Mouse (Mus musculus) erythroblast, adult 5-6 weeks (primary cell): ENCODE measurements around the gene Naaladl2. TPM values are rescaled to one million over a fixed set of nuclear protein-coding genes. Genes with fewer than 3 reads are reported as not detected.

Experiments used
- ATAC-seq: replicated peaks from 2 replicates; pipeline ENCODE4 v1.8.0; 2016; ENCODE audit warnings: moderate number of reproducible peaks, mild to moderate bottlenecking, moderate TSS enrichment, inconsistent platforms; ENCODE audit not compliant: poor library complexity, low FRiP score, severe bottlenecking
- total RNA-seq, 2 experiments: library from RNA; stranded (forward) in 1 of 2; stranded (reverse) in 1 of 2; fragments of 150-400 nt in 1 of 2; fragments of 200-764, 138-1000 nt in 1 of 2; gene quantifications; 2 replicates each; pipeline versions ENCODE4 v1.2.3 to v1.2.4; 2015 to 2017; ENCODE audit warnings: low replicate concordance in 2 of 2

The Naaladl2 gene
- total RNA-seq, 2 experiments from 2014 or later: not detected

DNA sequence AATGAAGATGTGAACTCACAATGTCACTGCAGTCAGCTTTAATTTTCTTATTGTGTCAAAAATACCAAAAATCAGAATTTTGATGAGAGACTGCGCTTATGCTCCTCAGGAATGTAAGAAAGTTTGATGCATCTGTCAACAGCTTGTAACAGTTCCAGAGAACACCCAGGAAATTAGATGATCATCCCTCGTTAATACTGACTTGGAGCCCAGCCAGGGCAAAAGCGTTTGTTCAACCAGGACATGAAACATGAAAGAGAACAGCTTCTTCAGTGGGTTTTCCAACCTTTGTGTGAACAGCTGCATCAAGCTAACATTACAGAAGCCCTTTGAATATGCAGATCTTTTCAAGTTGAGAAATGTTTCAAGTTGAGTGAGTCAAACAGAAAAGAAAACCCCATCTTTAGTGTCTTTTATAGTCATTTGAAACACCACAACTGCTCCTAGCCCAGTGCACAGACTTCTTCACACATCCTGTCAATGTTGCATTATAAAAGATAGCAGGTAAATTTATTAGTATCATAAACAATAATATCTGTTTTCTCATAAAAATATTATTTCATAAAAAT lies 424.8 kb downstream of the Naaladl2 start:
- no peak for ATAC-seq

DNA sequence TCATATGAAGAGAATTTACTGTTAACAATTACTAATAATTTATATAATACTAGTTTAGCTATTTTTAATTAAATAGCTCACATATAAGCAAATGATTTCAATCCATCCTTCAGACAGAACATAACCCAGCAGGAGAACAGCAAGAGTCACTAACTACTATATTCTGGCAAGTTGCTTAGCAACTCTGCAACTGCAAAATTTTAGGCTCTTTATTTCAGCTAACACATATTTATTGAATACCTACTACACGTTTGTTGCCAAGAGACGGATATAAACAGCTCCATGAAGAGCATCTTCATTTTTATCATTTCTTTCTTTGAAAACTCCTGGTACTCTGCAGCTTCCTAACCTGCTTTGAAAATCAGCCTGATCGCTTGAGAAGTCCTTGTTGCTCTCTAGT lies 429.3 kb downstream of the Naaladl2 start:
- ATAC-seq: no peak

DNA sequence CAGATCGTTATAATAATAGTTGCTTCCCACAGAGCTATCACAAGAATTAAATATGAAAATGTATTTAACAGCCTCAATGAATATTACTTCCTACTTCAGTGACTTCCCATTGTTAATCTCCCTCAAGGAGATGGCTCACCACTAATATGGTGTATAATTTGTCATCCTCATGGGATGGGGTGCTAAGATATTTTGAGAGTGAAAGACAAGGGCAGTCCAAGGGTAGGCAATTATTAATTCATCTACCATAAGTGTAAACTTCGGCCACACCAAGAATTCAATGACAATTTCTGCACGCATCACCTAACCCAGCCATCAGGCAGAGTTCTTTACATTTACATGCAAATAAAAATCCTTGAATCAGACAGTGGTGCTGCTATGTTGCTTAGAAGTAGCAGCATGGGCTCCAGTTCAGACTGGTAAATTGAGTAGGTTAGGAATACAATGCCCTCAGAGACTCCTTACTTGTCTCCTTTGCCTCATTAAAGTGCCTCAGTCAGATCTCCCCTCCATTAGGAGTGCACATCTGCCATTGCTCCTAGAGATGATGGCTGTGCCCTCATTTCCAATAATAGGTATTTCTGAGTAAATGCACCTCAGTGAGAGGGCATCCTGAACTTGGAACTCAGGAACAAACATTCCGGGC lies 438.2 kb downstream of the Naaladl2 start:
- ATAC-seq: no peak

DNA sequence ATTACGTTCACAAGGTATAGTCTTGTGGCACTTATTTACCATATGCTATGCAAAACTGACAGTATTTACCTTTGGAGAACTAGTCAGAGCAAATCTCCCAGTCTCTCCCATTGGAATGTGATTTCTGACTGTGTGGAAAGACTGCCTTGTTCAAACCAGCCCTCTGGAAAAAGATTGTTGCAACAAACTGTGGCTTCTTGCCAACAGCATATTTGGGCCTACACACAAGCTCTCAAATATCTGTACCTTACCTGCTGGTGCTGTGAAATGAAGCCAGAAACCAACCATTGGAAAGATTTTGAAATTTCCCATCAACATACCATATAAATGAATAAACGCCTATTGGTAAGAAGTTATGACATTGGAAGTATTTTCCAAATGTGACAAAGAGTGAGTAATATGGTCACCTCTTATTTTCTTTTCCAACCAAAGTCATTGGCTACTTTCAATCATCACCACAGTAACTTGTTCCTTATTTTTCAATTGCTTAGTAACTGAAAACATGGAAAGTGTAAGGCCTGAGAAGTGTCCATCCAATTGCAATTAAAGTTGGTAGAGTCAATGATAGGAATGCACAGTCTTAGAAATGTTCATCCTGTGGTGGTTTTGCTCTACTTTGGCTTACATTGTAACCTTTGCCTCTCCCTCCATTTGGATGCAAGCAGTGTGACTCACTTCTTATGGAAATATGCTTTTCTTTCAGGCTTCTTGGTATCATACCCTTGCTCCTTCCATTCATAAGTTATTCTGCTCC lies 453.7 kb downstream of the Naaladl2 start:
- ATAC-seq: no peak

DNA sequence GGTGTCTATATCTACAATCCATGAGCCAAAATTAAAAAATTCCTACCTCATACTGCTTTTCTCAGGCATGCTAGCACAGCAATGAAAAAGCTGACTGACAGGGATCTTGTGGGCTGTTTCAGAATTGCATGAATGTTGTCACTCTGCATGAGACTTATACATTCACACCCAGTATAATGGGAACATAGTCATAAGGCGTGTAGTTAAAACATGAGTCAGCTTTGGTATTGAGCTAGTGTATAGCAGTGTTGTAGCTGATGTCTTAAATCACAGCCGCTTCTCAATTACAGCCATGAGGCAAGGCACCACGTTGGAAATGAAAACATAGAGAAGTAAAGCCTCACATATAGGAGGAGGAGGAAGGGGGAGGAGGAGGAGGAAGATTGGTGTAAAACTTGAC lies 473.6 kb downstream of the Naaladl2 start:
- no peak for ATAC-seq

DNA sequence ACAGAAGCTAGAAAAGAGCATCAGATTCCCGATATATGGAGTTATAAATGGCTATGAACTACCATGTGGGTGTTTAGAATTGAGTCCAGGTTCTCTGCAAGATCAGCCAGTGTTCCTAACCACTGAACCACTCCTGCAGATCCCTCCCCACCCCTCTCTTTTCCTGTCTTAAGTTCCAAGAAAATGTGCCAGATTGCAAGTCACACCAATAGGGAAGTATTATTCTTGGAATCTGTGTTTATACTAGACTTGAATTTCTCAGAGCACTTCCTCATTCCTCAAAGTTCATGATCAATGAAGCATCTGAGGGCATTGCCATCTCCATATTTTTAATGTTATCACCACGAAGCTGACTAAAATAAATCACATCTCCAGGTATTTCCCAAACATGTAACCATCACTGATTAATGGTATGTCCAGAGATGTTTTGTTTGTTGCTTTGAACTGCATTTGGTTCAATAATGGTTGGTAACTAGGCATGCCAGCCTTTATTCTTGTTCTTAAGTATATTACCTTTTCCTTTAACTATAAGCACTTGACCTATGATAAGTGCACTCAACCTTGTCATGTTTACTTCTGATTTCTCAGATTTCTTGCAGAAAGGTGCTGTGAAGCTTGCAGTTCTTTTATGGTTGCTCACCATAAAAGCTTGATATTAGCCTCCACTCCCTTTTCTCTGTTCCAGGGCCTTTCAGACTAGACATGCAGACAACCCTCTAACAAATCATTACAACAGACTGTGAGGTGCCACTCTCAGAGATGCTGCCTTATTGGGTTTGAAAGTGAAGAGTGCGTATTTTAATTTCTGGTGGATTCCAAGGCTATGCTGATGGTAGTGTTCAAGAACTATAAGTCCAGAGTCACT lies 475.8 kb downstream of the Naaladl2 start:
- ATAC-seq: no peak

DNA sequence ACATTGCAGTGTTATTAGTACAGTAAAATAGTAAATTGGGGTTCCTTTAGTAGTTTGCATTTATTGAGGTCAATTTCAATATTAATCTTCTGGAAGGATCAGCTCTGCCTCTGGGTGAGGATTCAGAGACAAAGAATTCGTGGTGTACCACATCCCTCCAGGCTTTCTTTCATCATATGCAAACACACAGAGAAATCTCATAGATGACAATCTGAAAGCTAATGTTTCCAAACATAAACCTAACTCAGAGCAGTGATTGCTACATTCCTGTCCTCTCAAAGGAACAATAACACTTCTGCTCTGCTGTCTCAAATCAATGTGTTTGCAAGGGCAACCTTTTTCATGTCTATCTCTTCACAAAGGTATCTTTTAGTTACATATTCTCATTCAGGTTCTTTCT lies 478.7 kb downstream of the Naaladl2 start:
- ATAC-seq: no peak

DNA sequence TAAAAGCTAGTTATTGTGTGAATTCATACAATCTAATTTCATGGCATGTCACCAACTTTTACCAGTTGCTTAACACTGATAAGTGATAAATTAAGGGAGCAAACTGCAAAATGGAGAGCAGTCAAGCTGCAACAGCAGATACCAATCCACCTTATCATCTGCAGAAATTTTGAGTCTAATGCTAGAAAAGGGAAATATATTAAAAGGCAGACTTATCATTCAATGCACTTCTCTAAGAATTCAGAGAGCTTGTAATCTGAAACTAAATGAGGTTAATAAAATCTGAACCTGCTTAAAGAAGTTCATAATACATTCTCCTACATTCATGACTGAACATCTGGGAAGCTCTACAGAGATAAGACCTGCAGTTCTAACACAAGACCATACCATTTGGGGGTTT lies 480.3 kb downstream of the Naaladl2 start:
- ATAC-seq: no peak

DNA sequence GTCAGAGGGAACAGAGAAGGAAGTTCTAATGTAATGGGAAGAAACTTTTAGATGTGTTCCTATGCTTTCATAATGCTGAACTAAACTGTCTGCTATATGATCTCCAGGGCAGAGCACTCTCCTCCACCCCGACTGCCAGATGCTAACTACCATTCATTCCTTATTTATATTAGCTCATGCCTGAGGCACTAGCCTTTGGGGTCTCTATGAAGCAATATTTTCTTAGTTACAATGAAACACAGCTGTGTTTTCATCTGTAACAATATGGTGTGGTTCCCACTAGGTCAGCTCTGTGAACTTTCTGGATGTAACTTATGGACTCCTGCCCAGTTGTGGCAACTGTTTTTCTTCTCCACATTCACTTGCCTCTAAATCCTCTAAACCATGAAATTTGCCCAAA lies 514.0 kb downstream of the Naaladl2 start:
- ATAC-seq: no peak

DNA sequence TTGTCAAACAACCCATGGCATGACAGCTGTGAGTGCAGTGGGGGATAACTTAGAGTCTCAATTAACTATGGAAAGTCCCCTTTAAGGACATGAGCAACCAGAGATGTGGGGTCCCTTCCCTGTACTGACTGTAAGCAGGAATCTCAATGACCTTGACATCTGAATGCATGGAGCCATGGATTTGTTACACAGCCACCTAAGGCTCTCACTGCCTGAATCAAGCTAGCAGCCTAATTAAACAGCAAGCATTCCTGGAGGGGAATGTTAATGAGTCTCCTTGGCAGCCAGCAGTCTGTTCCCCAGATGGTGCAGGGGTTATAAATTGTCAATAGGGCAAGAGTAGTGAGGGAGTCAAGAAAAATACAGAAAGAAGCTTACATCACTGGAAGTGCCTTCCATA lies 538.6 kb downstream of the Naaladl2 start:
- ATAC-seq: no peak

DNA sequence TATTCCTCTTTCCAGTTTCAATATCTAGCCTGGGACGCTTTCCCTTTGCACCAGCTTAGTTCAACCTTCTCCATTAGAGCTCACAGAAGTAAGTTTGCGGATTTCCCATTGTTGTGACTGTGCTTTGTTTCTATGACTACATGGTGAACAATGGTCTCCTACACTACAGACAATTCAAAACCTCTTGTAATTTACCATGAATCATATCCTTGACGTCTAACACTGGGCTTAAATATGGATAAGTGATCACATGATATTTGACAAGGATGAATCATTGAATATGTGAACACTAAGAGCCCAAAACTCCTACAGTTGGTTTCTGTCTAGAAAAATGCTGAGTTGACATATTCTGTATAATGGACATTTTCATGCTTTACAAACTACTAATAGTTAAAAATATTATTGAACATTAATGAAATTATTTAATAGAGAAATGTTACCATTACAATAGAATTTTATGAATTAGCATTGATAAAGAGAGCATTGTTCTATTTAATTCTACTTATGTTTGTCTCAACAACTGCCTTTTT lies 539.2 kb downstream of the Naaladl2 start:
- no peak for ATAC-seq

DNA sequence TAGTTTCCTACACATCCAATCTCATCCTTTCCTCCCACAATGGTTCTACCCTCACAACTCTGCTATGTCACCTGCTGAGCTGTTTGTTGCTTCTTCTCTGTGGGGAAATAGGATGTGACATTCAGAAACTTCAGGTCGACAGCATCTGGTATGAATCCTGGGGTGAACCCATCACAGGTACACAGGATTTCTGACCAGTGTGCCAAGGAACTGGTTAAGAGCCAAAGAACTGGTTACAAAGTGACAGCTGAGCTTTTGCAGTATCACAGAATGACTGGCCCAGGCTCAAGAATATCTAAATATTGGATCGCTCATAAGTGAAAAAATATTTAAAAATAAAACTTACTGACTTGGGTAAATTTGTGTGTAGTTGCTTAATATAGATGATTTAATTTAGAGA lies 548.6 kb downstream of the Naaladl2 start:
- no peak for ATAC-seq

DNA sequence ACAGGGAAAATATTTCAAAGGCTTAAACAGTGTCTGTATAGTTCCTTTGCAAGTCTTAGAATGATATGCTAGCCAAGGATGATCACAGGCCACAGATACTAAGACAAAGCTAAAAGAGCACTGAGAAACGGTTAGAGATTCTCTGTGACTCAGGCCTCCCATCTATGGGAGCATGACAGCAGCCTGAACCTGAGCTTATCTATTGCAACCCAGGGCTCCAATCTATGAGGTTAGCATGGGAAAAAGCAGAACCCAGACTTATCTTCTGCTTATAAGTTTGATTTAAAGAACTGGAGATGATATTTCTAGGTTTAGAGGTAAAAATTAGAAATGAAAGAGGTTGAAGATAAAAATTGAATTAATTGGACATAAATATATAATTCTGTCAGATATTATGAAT lies 587.4 kb downstream of the Naaladl2 start:
- ATAC-seq: no peak

DNA sequence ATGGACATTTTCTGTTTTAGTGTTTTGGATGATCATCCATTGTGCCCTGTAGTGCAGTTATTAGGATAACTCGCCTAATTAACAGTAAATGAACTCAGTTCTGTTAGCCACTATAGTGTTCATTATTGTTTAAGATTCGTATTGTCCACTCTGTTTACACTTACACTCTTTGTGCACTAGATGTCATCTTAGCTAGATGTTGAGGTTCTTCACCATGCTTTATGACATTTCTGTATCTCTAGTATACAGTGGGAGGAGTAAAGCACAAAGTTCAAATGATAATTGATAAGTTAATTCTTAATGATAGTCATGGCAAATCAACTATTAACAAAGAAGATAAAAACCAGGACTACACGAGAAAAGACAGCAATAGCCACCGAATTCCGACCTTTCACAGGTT lies 590.4 kb downstream of the Naaladl2 start:
- ATAC-seq: no peak

DNA sequence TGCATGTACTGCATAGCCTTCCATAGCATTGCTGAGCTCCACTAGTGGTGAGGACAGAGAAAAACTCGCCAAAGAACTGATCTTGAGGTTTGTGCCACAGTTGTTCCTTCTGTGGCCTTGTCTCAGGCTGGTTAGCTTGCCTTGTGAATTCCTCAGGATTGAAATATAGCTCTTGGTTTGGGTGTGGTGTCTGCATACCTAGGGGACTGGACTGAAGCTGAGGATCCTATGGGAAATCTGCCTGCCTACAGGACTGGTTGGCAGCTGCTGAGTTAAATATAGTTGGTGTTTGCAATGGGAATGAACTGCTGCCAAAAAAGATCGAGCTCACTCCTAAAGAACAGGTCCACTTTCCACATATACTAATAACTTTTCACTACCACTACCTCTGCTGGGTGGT lies 591.4 kb downstream of the Naaladl2 start:
- no peak for ATAC-seq

DNA sequence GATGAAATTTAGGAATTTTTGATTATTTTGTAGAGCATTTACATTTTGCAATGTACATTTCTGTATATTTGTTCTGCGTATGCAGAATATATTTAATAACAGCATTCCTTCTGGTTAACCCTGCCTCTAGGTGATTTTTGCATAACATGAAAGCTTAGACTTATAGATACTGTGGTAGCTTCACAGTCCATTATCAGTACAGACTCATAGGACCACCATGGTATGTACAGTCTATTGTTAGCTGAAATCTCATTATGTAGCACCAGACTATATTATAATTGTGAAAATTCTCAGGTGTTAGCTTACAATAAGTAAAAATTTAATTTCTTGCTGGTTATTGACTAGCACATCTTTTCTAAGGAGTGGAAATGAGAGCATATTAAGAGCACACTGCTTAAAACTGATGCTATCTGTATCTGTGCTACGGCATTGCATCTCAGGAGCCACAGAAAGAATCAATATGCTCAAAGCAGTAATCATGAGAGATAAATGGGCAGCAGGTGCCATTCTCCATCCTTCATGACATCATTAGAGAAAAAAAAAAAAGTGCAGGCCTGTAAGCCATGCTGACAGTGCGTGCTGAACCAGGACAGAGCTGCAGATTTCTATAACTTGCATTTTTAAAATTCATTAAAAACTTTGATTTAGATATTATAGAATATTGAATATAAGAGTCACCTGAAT lies 610.1 kb downstream of the Naaladl2 start:
- ATAC-seq: no peak

DNA sequence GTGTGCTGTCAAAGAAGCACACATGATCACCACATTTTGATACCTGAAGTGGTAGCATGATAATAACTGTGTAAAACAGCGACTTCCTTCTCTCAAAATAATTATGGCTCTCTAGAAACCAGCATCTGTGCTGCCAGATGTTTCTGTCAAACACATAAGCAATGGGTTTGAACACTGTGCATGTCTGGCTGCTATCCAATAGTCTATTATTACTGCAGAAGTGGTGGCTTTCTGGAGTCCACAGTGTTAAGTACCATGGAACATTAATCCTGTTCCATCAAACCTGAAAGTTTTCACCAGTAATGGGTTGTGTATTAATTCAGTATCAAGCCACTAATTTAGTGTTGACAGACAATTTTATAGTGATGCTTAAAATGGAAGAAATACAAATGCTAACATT lies 629.1 kb downstream of the Naaladl2 start:
- no peak for ATAC-seq

DNA sequence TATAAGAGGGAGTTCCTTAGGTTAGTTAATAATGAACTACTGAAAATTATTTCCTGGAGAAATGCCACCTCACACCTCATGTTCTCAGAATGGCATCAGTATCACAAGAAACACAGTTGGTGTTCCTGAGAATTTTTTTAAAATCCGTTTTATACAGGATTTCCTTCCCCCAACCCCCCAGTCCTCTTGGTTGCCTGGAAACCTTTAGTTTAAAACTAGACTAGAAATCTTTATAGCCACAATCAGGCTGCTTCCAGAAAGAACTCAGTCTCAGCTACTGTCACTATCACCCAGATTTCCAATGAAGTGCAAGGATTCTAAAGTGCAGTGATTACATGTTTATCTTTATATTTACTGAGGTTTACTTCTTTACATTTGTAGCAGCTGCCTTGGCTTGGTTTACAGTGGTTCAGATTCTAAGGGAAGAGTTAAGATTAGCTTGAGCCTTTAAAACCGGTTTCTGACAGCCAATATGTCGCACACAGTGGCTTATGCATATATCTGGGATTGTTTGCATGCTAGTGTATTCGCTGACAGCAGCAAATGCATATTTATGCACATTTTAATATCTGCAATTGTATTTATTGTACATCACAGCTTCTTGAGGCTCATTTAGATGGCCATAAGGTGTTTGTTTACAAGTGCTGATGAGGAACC lies 657.5 kb downstream of the Naaladl2 start:
- ATAC-seq: no peak

DNA sequence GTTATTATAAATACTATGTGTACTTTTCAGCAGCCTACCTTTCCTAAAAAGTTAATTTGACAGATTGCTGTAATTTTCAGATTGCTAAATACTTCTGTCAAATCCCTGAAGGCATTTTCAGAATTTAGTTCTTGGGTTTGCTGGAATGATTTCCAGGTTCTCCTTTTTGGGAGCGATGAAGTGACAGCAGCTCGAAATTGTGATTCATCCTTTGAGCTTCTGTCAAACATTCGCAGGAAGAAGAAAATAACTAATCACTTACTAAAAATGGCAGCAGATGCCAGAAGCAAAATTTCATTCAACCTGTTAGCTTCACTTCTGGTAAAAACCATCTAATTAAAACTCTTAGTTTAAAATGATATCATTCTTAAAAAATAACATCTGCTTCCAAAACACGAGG lies 680.1 kb downstream of the Naaladl2 start:
- ATAC-seq: no peak
